Mouse (Mus musculus) liver, embryonic 13.5 days (tissue): ENCODE measurements around the gene Vmn1r237. TPM values are rescaled to one million over a fixed set of nuclear protein-coding genes. Genes with fewer than 3 reads are reported as not detected.

Experiments
- ATAC-seq: fragments of 200-750 bp; cut with Nextera tagmentation; 2 replicates; pipeline ENCODE4 v1.8.0; 2017; ENCODE audit warnings: low read depth, mild to moderate bottlenecking, moderate number of reproducible peaks, moderate library complexity
- DNase-seq: peaks from one replicate; pipeline ENCODE4 v3.0.0; 2022
- H3K27ac ChIP-seq: fragments of 300-500 bp; sonication (generic); 2 replicates; pipeline ENCODE4 v1.5.1; 2015; ENCODE audit warnings: moderate library complexity, mild to moderate bottlenecking, inconsistent platforms
- H3K27me3 ChIP-seq: fragments of 300-500 bp; sonication (generic); 2 replicates; pipeline ENCODE4 v1.6.1; 2015; ENCODE audit warnings: mild to moderate bottlenecking, inconsistent platforms
- H3K36me3 ChIP-seq: fragments of 300-500 bp; sonication (generic); 2 replicates; pipeline ENCODE4 v1.6.1; 2015; ENCODE audit warnings: mild to moderate bottlenecking, inconsistent platforms
- H3K4me1 ChIP-seq: fragments of 300-500 bp; sonication (generic); replicated peaks from 2 replicates; pipeline ENCODE4 v1.6.1; 2015; ENCODE audit warnings: inconsistent platforms
- H3K4me2 ChIP-seq: fragments of 300-500 bp; sonication (generic); 2 replicates; pipeline ENCODE4 v1.6.1; 2015; ENCODE audit warnings: inconsistent platforms, mild to moderate bottlenecking, moderate library complexity
- H3K4me3 ChIP-seq: fragments of 300-500 bp; sonication (generic); replicated peaks from 2 replicates; pipeline ENCODE4 v1.5.1; 2015; ENCODE audit warnings: mild to moderate bottlenecking, inconsistent platforms
- H3K9ac ChIP-seq: fragments of 300-500 bp; sonication (generic); 2 replicates; pipeline ENCODE4 v1.6.1; 2015; ENCODE audit warnings: mild to moderate bottlenecking, inconsistent platforms
- H3K9me3 ChIP-seq: fragments of 300-500 bp; sonication (generic); replicated peaks from 2 replicates; pipeline ENCODE4 v1.6.1; 2016; ENCODE audit warnings: inconsistent platforms
- WGBS: fragments of 180-500 bp; shearing (Covaris S2); methylation state at CpG from one replicate; pipeline ENCODE4 v1.1.7; 2015; ENCODE audit not compliant: insufficient replicate concordance; 5-methylcytosine and 5-hydroxymethylcytosine counted together
- microRNA-seq: library from miRNA; unstranded; fragments of <30 nt; microRNA quantifications from one replicate; pipeline ENCODE4, GENCODE M21; 2016
- polyA plus RNA-seq: library from polyadenylated mRNA; unstranded; fragments of >200 nt; fragmentation: Nextera tagmentation; extraction: Ambion mirVana; gene quantifications from 2 replicates; pipeline ENCODE4 v1.2.1, GENCODE M21; 2015

Vmn1r237 gene
- not detected in 2 replicates for polyA plus RNA-seq

- Histone ChIP-seq H3K9ac (no peak within 1 kb of the TSS), H3K27ac (no peak within 1 kb of the TSS), H3K4me3 (no peak within 1 kb of the TSS), H3K4me1 (no peaks in the 10 kb centered on the region), H3K36me3 (no peaks in the 10 kb centered on the region), H3K9me3 (no peaks in the 10 kb centered on the region), H3K27me3 (no peaks in the 10 kb centered on the region), H3K4me2 (no peak within 1 kb of the TSS)
- DNase-seq (no peak), ATAC-seq (no peak)
These were observed at the start of gene Vmn1r237 for GRCm38 (mm10) chr17:21311565-21311964. Vmn1r237 (plus strand) TSS chr17:21311865.

- Histone ChIP-seq H3K4me2 (no peak overlapping the region), H3K4me1 (no peaks in the 10 kb centered on the region), H3K36me3 (no peaks in the 10 kb centered on the region), H3K4me3 (no peak overlapping the region), H3K27ac (no peak overlapping the region), H3K27me3 (no peaks in the 10 kb centered on the region), H3K9ac (no peak overlapping the region), H3K9me3 (no peaks in the 10 kb centered on the region)
- peak; percentile 22 for DNase-seq
- 7% methylated on average over 4 of the region's 4 CpGs for WGBS
- ATAC-seq, result no peak
These were observed 39.6 kb upstream of the Vmn1r237 start for GRCm38 (mm10) chr17:21272103-21272502.

GRCm38 (mm10) chr17:21282642-21283041 is 29.0 kb upstream of the Vmn1r237 start, which contains the start of gene Vmn1r236:
Vmn1r236 (plus strand) TSS chr17:21282942.
- WGBS, result 55% methylated on average over 3 of the region's 3 CpGs
- H3K4me1 ChIP-seq, result no peaks in the 10 kb centered on the region
- no peak within 1 kb of the TSS for H3K4me2 ChIP-seq
- no peaks in the 10 kb centered on the region for H3K36me3 ChIP-seq
- no peak for DNase-seq
- ATAC-seq, result no peak
- no peak within 1 kb of the TSS for H3K27ac ChIP-seq
- H3K4me3 ChIP-seq, result no peak within 1 kb of the TSS
- H3K9me3 ChIP-seq, result no peaks in the 10 kb centered on the region
- H3K27me3 ChIP-seq, result no peaks in the 10 kb centered on the region
- H3K9ac ChIP-seq, result no peak within 1 kb of the TSS

GRCm38 (mm10) chr17:21284395-21284794 is 27.3 kb upstream of the Vmn1r237 start:
- no peaks in the 10 kb centered on the region for H3K36me3 ChIP-seq
- H3K9ac ChIP-seq, result no peak overlapping the region
- H3K9me3 ChIP-seq, result no peaks in the 10 kb centered on the region
- no peak for ATAC-seq
- H3K27ac ChIP-seq, result no peak overlapping the region
- H3K4me3 ChIP-seq, result no peak overlapping the region
- no peak for DNase-seq
- H3K27me3 ChIP-seq, result no peaks in the 10 kb centered on the region
- H3K4me1 ChIP-seq, result no peaks in the 10 kb centered on the region
- no peak overlapping the region for H3K4me2 ChIP-seq

GRCm38 (mm10) chr17:21289695-21290094 is 22.0 kb upstream of the Vmn1r237 start:
- H3K4me1 ChIP-seq, result no peaks in the 10 kb centered on the region
- DNase-seq, result no peak
- H3K9ac ChIP-seq, result no peak overlapping the region
- H3K27me3 ChIP-seq, result no peaks in the 10 kb centered on the region
- no peak for ATAC-seq
- no peak overlapping the region for H3K4me3 ChIP-seq
- no peak overlapping the region for H3K4me2 ChIP-seq
- H3K9me3 ChIP-seq, result no peaks in the 10 kb centered on the region
- H3K27ac ChIP-seq, result no peak overlapping the region
- H3K36me3 ChIP-seq, result no peaks in the 10 kb centered on the region

Small RNA genes lying within 50 kb of the gene (microRNA-seq; reads per million reads assigned to microRNA genes)
- not detected for gene Gm26384

Other genes with a start within 250 kb of the Vmn1r237 start
- not detected in 2 replicates for gene Vmn1r234, start 85.8 kb upstream of the Vmn1r237 start, polyA plus RNA-seq
- gene Vmn1r235, start 55.5 kb upstream of the Vmn1r237 start, polyA plus RNA-seq, result not detected in 2 replicates
- gene Vmn1r236, start 28.9 kb upstream of the Vmn1r237 start, polyA plus RNA-seq, result not detected in 2 replicates
- gene Zfp677, start 71.9 kb downstream of the Vmn1r237 start, polyA plus RNA-seq, result 0.68 and 1.1 TPM in 2 replicates
- gene Zfp54, start 111.4 kb downstream of the Vmn1r237 start, polyA plus RNA-seq, result 2.1 and 2.6 TPM in 2 replicates
- 6.5 and 7.8 TPM in 2 replicates for gene Zfp51, start 138.5 kb downstream of the Vmn1r237 start, polyA plus RNA-seq
- gene Zfp53, start 177.1 kb downstream of the Vmn1r237 start, polyA plus RNA-seq, result 3.2 and 5.2 TPM in 2 replicates
- gene Zfp52, start 223.7 kb downstream of the Vmn1r237 start, polyA plus RNA-seq, result 0.92 and 1.5 TPM in 2 replicates